Mouse (Mus musculus) thymus, adult 18-20 months (tissue): ENCODE results near the gene Ildr1.

Experiments used
- DNase-seq, 2 experiments: peaks; one replicate each; pipeline ENCODE4 v3.0.0; 2022; ENCODE audit warnings: mixed read lengths in 2 of 2

Gene Ildr1

GRCm38 (mm10) chr16:36772996-36773395, 79.2 kb downstream of the Ildr1 start:
- DNase-seq, result no peak

- no peak for DNase-seq
Measured at GRCm38 (mm10) chr16:36775658-36776057, 81.9 kb downstream of the Ildr1 start.
